Mouse (Mus musculus) midbrain, embryonic 14.5 days (tissue): Measurements from ENCODE around the gene Sec23ip. TPM values are rescaled to one million over a fixed set of nuclear protein-coding genes. Genes with fewer than 3 reads are reported as not detected.
"Not testable (repeated sequence)": the region's sequence is repeated elsewhere in the genome, so short reads cannot be mapped to it uniquely, and the experiment has no call there.

Experiments used
- ATAC-seq: fragments of 200-750 bp; cut with Nextera tagmentation; 2 replicates; pipeline ENCODE4 v1.8.0; 2017; ENCODE audit warnings: moderate number of reproducible peaks, moderate library complexity; ENCODE audit not compliant: low FRiP score, low TSS enrichment
- DNase-seq: peaks from one replicate; pipeline ENCODE4 v3.0.0-alpha.2; 2015
- H3K27ac ChIP-seq: fragments of 300-500 bp; sonication (generic); replicated peaks from 2 replicates; pipeline ENCODE4 v1.5.1; 2014; ENCODE audit warnings: mild to moderate bottlenecking, low read depth, low read length, moderate library complexity
- H3K27me3 ChIP-seq: fragments of 300-500 bp; sonication (generic); 2 replicates; pipeline ENCODE4 v1.6.1; 2014; ENCODE audit warnings: low read length, control low read depth, mixed read lengths; ENCODE audit not compliant: control insufficient read depth, insufficient read depth
- H3K36me3 ChIP-seq: fragments of 300-500 bp; sonication (generic); 2 replicates; pipeline ENCODE4 v1.6.1; 2014; ENCODE audit warnings: low read length, control low read depth; ENCODE audit not compliant: control insufficient read depth, insufficient read depth
- H3K4me1 ChIP-seq: fragments of 300-500 bp; sonication (generic); 2 replicates; pipeline ENCODE4 v1.6.1; 2014; ENCODE audit warnings: mild to moderate bottlenecking, antibody characterized with exemption, low read length, control low read depth; ENCODE audit not compliant: control insufficient read depth, insufficient read depth
- H3K4me2 ChIP-seq: fragments of 300-500 bp; sonication (generic); 2 replicates; pipeline ENCODE4 v1.6.1; 2014; ENCODE audit warnings: mild to moderate bottlenecking, low read length, moderate library complexity
- H3K4me3 ChIP-seq: fragments of 300-500 bp; sonication (generic); replicated peaks from 2 replicates; pipeline ENCODE4 v1.5.1; 2014; ENCODE audit warnings: low read depth, low read length
- H3K9ac ChIP-seq: fragments of 300-500 bp; sonication (generic); replicated peaks from 2 replicates; pipeline ENCODE4 v1.6.1; 2014; ENCODE audit warnings: mild to moderate bottlenecking, low read length, moderate library complexity
- H3K9me3 ChIP-seq: fragments of 300-500 bp; sonication (generic); 2 replicates; pipeline ENCODE4 v1.6.1; 2016; ENCODE audit warnings: low read length, control low read depth, mixed read lengths; ENCODE audit not compliant: control insufficient read depth
- WGBS: fragments of 180-500 bp; shearing (Covaris S2); extraction: QIAGEN DNeasy Blood & Tissue Kit; methylation state at CpG from one replicate; pipeline ENCODE4 v1.1.7; 2014; 5-methylcytosine and 5-hydroxymethylcytosine counted together
- polyA plus RNA-seq: library from polyadenylated mRNA; unstranded; fragments of >200 nt; fragmentation: Nextera tagmentation; extraction: Ambion mirVana; gene quantifications from 2 replicates; pipeline ENCODE4 v1.2.1, GENCODE M21; 2014

Gene Sec23ip
- 33.3 and 39.6 TPM in 2 replicates for polyA plus RNA-seq

DNA sequence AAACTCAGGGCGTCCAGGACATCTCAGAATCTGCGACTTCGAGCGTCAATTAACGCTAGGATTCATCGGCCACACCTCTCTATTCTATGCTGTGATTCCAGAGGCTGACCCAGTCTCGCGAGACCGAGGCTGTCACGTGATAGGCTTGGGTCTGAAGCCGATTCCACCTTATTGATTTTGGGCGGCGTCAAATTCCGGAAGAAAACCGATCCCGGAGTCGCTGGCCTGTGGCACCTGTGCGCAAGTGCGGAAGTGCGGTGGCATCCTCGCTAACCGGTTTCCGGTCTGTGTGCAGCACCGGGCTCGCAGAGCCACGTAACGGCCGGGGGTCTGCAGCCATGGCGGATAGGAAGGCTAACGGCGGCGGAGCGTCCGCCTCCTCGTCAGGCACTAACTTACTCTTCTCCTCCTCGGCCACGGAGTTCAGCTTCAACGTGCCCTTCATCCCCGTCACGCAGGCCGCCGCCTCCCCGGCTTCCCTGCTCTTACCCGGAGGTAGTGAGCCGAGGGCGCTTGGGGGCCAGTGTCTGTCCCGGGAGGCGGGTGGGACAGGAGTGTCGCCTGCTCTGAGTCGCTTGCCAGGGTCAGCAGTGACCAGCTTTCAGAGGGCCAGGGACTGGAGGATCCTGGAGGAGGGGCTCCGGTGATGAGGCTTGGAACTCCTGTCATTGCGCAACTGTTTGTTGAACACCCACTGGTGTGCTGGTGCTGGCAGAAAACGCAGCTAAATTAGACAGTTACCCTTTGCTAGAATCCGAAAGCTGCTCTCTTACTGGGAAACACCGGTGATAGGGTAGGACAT, at the start of gene Sec23ip:
Gene Sec23ip (plus strand): TSS at position 260 of the 802 bp plus-strand sequence.
- no peaks in the 10 kb centered on the region for H3K9me3 ChIP-seq
- H3K9ac ChIP-seq = peak within 1 kb of the TSS; percentile 86
- H3K4me3 ChIP-seq = peak within 1 kb of the TSS; percentile 88
- peak within 1 kb of the TSS; percentile 58 for H3K27ac ChIP-seq
- H3K4me1 ChIP-seq = peaks cover 14% of the 10 kb centered on the region
- H3K4me2 ChIP-seq = peak within 1 kb of the TSS; percentile 81
- no peaks in the 10 kb centered on the region for H3K27me3 ChIP-seq
- peaks cover under 1% of the 10 kb centered on the region; the same call in 1 of the 2 replicates for H3K36me3 ChIP-seq
- ATAC-seq (peak; percentile 88), DNase-seq (peak; percentile 100)
- WGBS = under 1% methylated on average over 55 of the region's 55 CpGs

DNA sequence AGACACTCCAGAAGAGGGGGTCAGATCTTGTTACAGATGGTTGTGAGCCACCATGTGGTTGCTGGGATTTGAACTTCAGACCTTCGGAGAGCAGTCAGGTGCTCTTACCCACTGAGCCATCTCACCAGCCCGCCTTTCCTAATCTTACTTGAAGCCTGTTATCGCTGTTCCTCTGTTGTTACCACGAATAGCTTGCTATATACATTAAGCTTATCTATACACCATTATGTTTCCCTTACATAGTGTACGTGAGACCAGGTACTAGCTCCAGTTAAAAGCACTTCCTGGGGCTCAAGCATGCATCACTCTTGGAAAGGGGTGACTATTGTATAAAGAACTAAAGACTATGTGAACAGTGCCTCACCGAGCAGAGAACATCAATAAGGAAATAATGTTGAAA, 44.8 kb upstream of the Sec23ip start:
- 92% methylated on average over 6 of the region's 6 CpGs for WGBS
- H3K36me3 ChIP-seq = peaks cover 89% of the 10 kb centered on the region
- not testable (repeated sequence) for H3K27me3 ChIP-seq

DNA sequence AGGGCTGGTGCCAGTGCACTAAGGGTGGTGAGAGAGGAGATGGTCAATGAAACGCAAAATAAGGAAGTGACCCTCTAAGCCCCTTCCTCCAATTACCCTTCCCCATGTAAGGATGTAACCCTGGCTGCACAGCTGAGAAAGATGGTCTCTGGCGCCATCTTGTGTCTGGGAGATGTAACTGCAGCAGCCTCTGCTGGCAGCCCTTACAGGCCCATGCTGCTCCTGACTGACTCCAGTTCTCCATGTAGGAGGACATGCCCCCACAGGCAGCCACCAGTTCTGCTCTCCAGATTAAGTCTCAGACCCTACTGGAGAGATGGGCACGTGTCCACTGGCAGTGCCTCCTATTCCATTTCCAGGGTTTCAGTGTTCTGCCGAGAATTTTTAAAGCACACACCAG, 39.0 kb upstream of the Sec23ip start:
- Histone ChIP-seq H3K36me3 (peaks cover 95% of the 10 kb centered on the region), H3K4me3 (no peak overlapping the region), H3K27ac (no peak overlapping the region), H3K4me2 (no peak overlapping the region), H3K27me3 (no peaks in the 10 kb centered on the region), H3K4me1 (no peaks in the 10 kb centered on the region), H3K9me3 (no peaks in the 10 kb centered on the region), H3K9ac (no peak overlapping the region)
- ATAC-seq (no peak), DNase-seq (peak; percentile 86)
- WGBS = 24% methylated on average over 4 of the region's 4 CpGs

More for the DNA sequence above, 44.8 kb upstream of the Sec23ip start:
- not testable (repeated sequence) for H3K9ac ChIP-seq, ATAC-seq, H3K4me3 ChIP-seq, H3K4me2 ChIP-seq, H3K27ac ChIP-seq, H3K4me1 ChIP-seq, H3K9me3 ChIP-seq, DNase-seq

DNA sequence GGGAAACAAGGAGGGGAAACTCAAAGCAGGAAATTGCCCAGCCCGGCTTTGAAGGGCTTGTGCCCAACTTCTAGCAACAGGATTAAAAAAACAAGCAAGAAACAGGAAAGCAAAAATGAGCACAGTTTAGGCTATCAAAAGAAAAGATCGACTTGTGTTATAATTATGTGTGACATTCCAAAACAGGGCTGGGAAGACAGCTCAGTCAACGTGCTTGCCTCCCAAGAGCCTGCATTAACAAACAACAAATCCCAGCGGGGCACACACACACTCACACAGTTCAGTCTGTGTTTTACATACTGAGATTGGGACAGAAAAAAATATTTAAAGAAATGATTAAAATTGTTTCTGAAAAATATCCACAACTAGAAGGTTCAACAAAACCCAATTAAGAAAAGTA, 26.8 kb upstream of the Sec23ip start:
- ATAC-seq = no peak
- Histone ChIP-seq H3K4me3 (no peak overlapping the region), H3K9me3 (no peaks in the 10 kb centered on the region), H3K36me3 (peaks cover 83% of the 10 kb centered on the region), H3K27me3 (no peaks in the 10 kb centered on the region), H3K27ac (no peak overlapping the region), H3K4me2 (no peak overlapping the region), H3K9ac (no peak overlapping the region), H3K4me1 (no peaks in the 10 kb centered on the region)
- WGBS = 76% methylated on average over 4 of the region's 4 CpGs
- no peak for DNase-seq

DNA sequence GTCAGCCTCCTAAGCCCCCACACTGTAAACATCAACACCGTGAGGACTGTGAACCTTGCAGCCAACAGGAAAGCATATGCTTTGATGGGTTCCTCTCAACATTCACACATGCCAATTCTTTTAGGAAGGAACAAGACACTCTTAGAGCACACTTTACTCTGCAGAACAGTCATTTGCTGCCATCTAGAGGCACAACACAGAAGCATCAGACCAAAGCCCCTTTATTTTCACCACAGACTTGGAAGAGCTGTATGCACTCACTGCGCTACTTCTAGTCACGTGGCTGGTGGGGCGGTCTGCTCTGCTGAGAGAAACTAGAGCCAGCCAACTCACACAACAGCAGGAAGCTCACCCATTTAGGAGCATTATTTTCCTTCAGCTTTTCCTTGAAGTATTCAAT, 20.0 kb upstream of the Sec23ip start:
- Histone ChIP-seq H3K9me3 (no peaks in the 10 kb centered on the region), H3K9ac (no peak overlapping the region), H3K4me3 (no peak overlapping the region), H3K4me1 (no peaks in the 10 kb centered on the region), H3K4me2 (no peak overlapping the region), H3K36me3 (peaks cover 32% of the 10 kb centered on the region), H3K27ac (no peak overlapping the region), H3K27me3 (no peaks in the 10 kb centered on the region)
- ATAC-seq = peak; percentile 60; the same call in 1 of the 2 replicates
- 44% methylated on average over 4 of the region's 4 CpGs for WGBS
- DNase-seq = peak; percentile 85

DNA sequence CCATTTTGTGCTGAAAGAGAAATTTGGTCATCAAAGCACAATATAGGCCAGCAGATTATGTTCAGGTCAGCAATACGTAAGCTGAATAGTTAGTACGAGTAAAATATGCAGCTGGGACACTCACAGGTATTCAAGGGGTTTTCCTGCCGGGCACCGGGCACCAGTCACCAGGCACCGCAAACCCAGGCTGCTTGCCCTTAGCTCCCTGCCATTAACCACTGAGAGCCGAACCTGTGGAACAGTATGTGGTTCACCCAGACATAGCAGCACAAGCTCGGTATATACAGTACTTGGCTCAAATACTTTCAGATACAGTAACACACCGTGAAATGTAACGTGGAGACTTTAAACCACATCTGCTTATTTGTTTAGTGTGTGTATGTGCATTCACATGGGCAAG, 19.6 kb upstream of the Sec23ip start:
- no peak for DNase-seq
- H3K4me1 ChIP-seq = no peaks in the 10 kb centered on the region
- no peaks in the 10 kb centered on the region for H3K27me3 ChIP-seq
- H3K4me2 ChIP-seq = no peak overlapping the region
- no peaks in the 10 kb centered on the region for H3K9me3 ChIP-seq
- WGBS = 85% methylated on average over 9 of the region's 9 CpGs
- H3K27ac ChIP-seq = no peak overlapping the region
- no peak overlapping the region for H3K4me3 ChIP-seq
- H3K9ac ChIP-seq = no peak overlapping the region
- no peak for ATAC-seq
- H3K36me3 ChIP-seq = peaks cover 29% of the 10 kb centered on the region

DNA sequence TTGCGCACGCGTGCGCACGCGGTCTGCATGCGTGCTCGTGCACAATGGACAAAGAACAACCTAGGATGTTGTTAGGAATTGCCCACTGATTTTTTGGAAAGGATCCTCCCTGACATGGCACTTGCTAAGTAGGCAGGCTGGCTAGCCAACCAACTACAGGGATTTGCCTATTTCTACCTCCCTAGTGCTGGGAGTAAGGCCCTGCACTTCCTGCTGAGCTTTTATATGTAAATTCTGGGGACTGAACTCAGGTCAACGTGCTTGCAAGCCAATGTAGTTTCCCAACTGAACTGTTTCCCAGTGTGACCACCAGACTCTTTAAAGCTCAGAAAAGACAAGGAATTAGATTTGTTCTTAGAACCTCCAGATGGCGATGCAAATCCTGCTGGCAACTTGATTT, 17.7 kb upstream of the Sec23ip start:
- DNase-seq (no peak), ATAC-seq (no peak)
- Histone ChIP-seq H3K9me3 (no peaks in the 10 kb centered on the region), H3K36me3 (peaks cover 20% of the 10 kb centered on the region), H3K4me1 (no peaks in the 10 kb centered on the region), H3K9ac (no peak overlapping the region), H3K27ac (no peak overlapping the region), H3K4me3 (no peak overlapping the region), H3K27me3 (no peaks in the 10 kb centered on the region), H3K4me2 (no peak overlapping the region)
- 37% methylated on average over 10 of the region's 10 CpGs for WGBS

DNA sequence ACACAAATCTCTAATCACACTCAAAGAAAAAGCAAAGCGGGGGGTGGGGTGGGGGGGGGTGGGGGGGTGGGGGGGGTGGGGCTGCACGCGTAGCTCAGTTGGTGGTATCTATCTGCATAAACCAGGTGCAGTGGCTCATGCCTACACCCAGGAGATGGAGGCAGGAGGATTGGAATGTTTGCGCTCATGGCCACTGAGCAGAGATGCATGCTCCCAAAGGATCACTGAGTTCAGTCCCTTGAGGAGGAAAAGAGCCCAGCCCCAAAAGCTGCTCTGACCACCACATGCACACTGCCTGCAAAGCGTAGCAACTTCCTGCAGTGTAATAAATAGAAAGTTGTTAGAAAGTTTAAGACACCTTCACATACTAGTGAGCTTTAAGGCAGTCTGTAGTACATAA, 17.0 kb upstream of the Sec23ip start:
- Histone ChIP-seq H3K27ac (no peak overlapping the region), H3K4me2 (no peak overlapping the region), H3K27me3 (no peaks in the 10 kb centered on the region), H3K4me1 (no peaks in the 10 kb centered on the region), H3K9ac (no peak overlapping the region), H3K4me3 (no peak overlapping the region), H3K36me3 (peaks cover 13% of the 10 kb centered on the region), H3K9me3 (no peaks in the 10 kb centered on the region)
- no peak for ATAC-seq
- 29% methylated on average over 5 of the region's 5 CpGs for WGBS
- no peak for DNase-seq

DNA sequence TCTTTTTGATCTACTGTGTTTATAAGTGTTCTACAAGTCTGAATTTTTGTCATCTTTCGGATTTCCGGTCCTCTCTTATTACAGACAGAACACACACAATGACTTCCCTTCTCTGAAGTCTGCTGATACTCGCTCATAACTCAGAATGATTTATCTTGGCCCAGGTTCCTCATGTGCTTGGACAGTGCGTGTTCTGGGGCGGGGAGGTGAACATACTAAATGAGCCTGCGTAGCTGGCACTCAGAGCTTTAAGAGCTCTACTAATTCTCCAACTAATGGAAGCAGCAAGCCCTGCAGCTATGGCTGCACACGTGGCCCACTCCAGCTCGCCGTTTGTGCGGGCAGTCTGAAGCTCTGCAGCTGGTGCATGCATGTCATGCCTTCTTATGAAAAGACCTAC, 16.0 kb upstream of the Sec23ip start:
- Histone ChIP-seq H3K4me2 (no peak overlapping the region), H3K4me1 (no peaks in the 10 kb centered on the region), H3K27me3 (no peaks in the 10 kb centered on the region), H3K4me3 (no peak overlapping the region), H3K9ac (no peak overlapping the region), H3K36me3 (peaks cover 7% of the 10 kb centered on the region; the same call in 1 of the 2 replicates), H3K27ac (no peak overlapping the region), H3K9me3 (no peaks in the 10 kb centered on the region)
- 92% methylated on average over 10 of the region's 10 CpGs for WGBS
- no peak for DNase-seq
- no peak for ATAC-seq
